Mouse (Mus musculus) adipose tissue, adult 10 weeks (tissue): ENCODE results near the gene Vmn1r167. TPM values are rescaled to one million over a fixed set of nuclear protein-coding genes. Genes with fewer than 3 reads are reported as not detected.

Experiments
- polyA plus RNA-seq: library from polyadenylated mRNA; stranded (reverse); fragments of 350-450 nt; fragmentation: Illumina TruSeq; extraction: RNeasy Lipid Tissue Mini Kit (QIAGEN cat#74804); gene quantifications from one replicate; pipeline ENCODE4 v1.2.3, GENCODE M21; 2014; ENCODE audit warnings: low read depth, low replicate concordance

Gene Vmn1r167
- polyA plus RNA-seq: not detected

GRCm38 (mm10) chr7:23507106-23507505 lies at the start of gene Vmn1r167:
Gene Vmn1r167, minus strand, starts transcription at chr7:23507206.

GRCm38 (mm10) chr7:23539432-23539831 lies 32.4 kb upstream of the Vmn1r167 start, which contains the start of gene Vmn1r168:
Gene Vmn1r168, plus strand, starts transcription at chr7:23539732.

Other genes starting within 250 kb of the Vmn1r167 start
- not detected for gene Gm6902, start 228.3 kb downstream of the Vmn1r167 start, polyA plus RNA-seq
- gene Nlrp4e, start 206.0 kb downstream of the Vmn1r167 start, polyA plus RNA-seq: not detected
- not detected for gene Nlrp5, start 121.3 kb downstream of the Vmn1r167 start, polyA plus RNA-seq
- not detected for gene Vmn1r168, start 32.5 kb upstream of the Vmn1r167 start, polyA plus RNA-seq
- gene Vmn1r169, start 68.3 kb upstream of the Vmn1r167 start, polyA plus RNA-seq: not detected
- not detected for gene Vmn1r170, start 99.0 kb upstream of the Vmn1r167 start, polyA plus RNA-seq
- gene Vmn1r171, start 123.5 kb upstream of the Vmn1r167 start, polyA plus RNA-seq: not detected
- not detected for gene Vmn1r172, start 151.1 kb upstream of the Vmn1r167 start, polyA plus RNA-seq
- not detected for gene Vmn1r173, start 193.5 kb upstream of the Vmn1r167 start, polyA plus RNA-seq
- gene Vmn1r174, start 245.1 kb upstream of the Vmn1r167 start, polyA plus RNA-seq: not detected